Mouse (Mus musculus): ENCODE results near the gene Apoo. TPM values are rescaled to one million over a fixed set of nuclear protein-coding genes. Genes with fewer than 3 reads are reported as not detected.

Apoo gene
- total RNA-seq, 2 experiments from 2014 or later = 163 to 189 TPM

Small RNA genes lying within 50 kb of the gene (microRNA-seq; reads per million reads assigned to microRNA genes)
- not detected for gene Gm44477

Other genes with a start within 250 kb of the Apoo start
- 10 to 100 TPM; 15.2 to 17.0 TPM for gene Zfx, start 243.4 kb upstream of the Apoo start, total RNA-seq (2021)
- 100 to 1,000 TPM in 1 of 2 experiments, 10 to 100 TPM in 1; 77.2 to 102 TPM for gene Eif2s3x, start 154.3 kb upstream of the Apoo start, total RNA-seq (2021)
- gene Klhl15, start 132.5 kb upstream of the Apoo start, total RNA-seq (2021) = 1 to 10 TPM; 5.7 to 6.1 TPM
- not detected for gene Fam90a1b, start 340 bp upstream of the Apoo start, total RNA-seq (2021)
- 10 to 100 TPM; 12.0 to 17.6 TPM for gene Maged1, start 175.0 kb downstream of the Apoo start, total RNA-seq (2021)

Measured in gastrocnemius, adult 18-20 months (tissue).